Mouse (Mus musculus): Measurements from ENCODE around the gene Kcnj14. TPM values are rescaled to one million over a fixed set of nuclear protein-coding genes. Genes with fewer than 3 reads are reported as not detected.

Gene Kcnj14
- polyA plus RNA-seq, 1 experiment from 2014 or later: 0.95 TPM

GRCm38 (mm10) chr7:45801348-45801747 lies 23.2 kb downstream of the Kcnj14 start:
- Histone ChIP-seq H3K9ac (no peak overlapping the region), H3K9me3 (no peaks in the 10 kb centered on the region), H3K4me3 (replicated peaks) (no peak overlapping the region), H3K36me3 (replicated peaks) (peaks cover 39% of the 10 kb centered on the region), H3K4me2 (no peak overlapping the region), H3K27me3 (peaks cover 42% of the 10 kb centered on the region), H3K27ac (peak overlapping the region; percentile 42; the same call in 1 of the 2 replicates), H3K4me1 (peaks cover 28% of the 10 kb centered on the region)
- WGBS: 5% methylated on average over 12 of the region's 12 CpGs
- ATAC-seq (ENCODE audit: low FRiP score): peak; percentile 17; the same call in 1 of the 2 replicates

DNA sequence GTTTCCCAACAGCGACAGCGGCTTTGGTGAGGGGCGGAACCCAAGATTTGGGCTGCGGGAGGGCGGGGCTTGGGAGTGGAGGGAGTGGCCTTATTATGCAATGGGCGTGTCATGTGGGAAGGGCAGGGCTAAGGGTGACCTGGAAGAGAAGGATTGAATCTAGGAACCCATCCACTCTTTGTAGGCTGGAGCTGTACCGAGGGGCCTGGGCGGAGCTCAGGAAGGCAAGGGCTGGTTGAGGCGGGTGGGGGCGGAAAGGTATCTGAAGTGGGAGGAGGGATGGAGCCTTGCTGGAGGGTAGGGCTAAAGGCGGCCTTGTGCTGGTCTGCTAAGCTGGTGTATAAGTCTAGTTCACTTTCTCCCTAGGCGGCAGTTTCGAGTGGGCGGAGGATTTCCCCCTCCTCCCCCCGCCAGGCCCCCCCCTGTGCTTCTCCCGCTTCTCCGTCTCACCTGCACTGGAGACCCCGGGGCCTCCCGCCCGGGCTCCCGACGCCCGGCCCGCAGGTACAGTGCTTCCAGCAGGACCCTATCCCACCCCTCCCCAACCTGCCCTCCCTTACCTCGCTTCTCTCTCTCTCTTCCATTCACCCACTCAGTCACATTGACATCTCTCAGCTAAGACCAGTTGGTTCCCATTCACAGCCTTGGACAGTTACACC lies 23.9 kb downstream of the Kcnj14 start:
- Histone ChIP-seq H3K4me3 (replicated peaks) (no peak overlapping the region), H3K9me3 (no peaks in the 10 kb centered on the region), H3K36me3 (replicated peaks) (peaks cover 40% of the 10 kb centered on the region), H3K27me3 (peaks cover 48% of the 10 kb centered on the region), H3K4me1 (peaks cover 28% of the 10 kb centered on the region), H3K27ac (peak overlapping the region; percentile 42; the same call in 1 of the 2 replicates), H3K9ac (peak overlapping the region; percentile 17; the same call in 1 of the 2 replicates), H3K4me2 (no peak overlapping the region)
- ATAC-seq (ENCODE audit: low FRiP score): no peak
- WGBS: 19% methylated on average over 23 of the region's 25 CpGs

GRCm38 (mm10) chr7:45800001-45800400 lies 24.6 kb downstream of the Kcnj14 start:
- H3K4me2 ChIP-seq: no peak overlapping the region
- H3K27ac ChIP-seq: no peak overlapping the region
- peaks cover 28% of the 10 kb centered on the region for H3K4me1 ChIP-seq
- H3K9ac ChIP-seq: peak overlapping the region; percentile 17; the same call in 1 of the 2 replicates
- H3K4me3 ChIP-seq (replicated peaks): no peak overlapping the region
- H3K27me3 ChIP-seq: peaks cover 55% of the 10 kb centered on the region
- WGBS: 39% methylated on average over 7 of the region's 7 CpGs
- no peak for ATAC-seq (ENCODE audit: low FRiP score)
- H3K36me3 ChIP-seq (replicated peaks): peaks cover 47% of the 10 kb centered on the region
- H3K9me3 ChIP-seq: no peaks in the 10 kb centered on the region

GRCm38 (mm10) chr7:45798931-45799330 lies 25.7 kb downstream of the Kcnj14 start:
- H3K4me1 ChIP-seq: peaks cover 28% of the 10 kb centered on the region
- peaks cover 57% of the 10 kb centered on the region for H3K27me3 ChIP-seq
- H3K9me3 ChIP-seq: no peaks in the 10 kb centered on the region
- no peak overlapping the region for H3K4me2 ChIP-seq
- no peak overlapping the region for H3K27ac ChIP-seq
- H3K36me3 ChIP-seq (replicated peaks): peaks cover 58% of the 10 kb centered on the region
- H3K9ac ChIP-seq: no peak overlapping the region
- ATAC-seq (ENCODE audit: low FRiP score): no peak
- H3K4me3 ChIP-seq (replicated peaks): no peak overlapping the region
- WGBS: 51% methylated on average over 7 of the region's 7 CpGs

DNA sequence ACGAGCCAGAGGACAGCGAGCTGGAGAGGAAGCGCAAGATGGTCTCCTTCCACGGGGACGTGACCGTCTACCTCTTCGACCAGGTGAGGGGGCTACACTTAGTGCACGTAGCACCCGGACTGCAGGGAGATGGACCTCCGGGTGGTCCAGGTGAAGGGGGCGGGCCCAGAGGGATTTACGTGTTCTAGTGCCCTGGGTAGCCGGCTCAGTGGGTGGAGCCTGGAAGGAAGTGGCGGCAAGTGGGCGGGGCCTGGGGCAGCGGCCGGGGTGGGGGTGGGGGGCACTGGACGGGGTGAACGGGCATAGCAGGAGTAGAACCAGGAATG lies 26.1 kb downstream of the Kcnj14 start:
- H3K36me3 ChIP-seq (replicated peaks): peaks cover 58% of the 10 kb centered on the region
- WGBS: under 1% methylated on average over 19 of the region's 19 CpGs
- no peak for ATAC-seq (ENCODE audit: low FRiP score)

DNA sequence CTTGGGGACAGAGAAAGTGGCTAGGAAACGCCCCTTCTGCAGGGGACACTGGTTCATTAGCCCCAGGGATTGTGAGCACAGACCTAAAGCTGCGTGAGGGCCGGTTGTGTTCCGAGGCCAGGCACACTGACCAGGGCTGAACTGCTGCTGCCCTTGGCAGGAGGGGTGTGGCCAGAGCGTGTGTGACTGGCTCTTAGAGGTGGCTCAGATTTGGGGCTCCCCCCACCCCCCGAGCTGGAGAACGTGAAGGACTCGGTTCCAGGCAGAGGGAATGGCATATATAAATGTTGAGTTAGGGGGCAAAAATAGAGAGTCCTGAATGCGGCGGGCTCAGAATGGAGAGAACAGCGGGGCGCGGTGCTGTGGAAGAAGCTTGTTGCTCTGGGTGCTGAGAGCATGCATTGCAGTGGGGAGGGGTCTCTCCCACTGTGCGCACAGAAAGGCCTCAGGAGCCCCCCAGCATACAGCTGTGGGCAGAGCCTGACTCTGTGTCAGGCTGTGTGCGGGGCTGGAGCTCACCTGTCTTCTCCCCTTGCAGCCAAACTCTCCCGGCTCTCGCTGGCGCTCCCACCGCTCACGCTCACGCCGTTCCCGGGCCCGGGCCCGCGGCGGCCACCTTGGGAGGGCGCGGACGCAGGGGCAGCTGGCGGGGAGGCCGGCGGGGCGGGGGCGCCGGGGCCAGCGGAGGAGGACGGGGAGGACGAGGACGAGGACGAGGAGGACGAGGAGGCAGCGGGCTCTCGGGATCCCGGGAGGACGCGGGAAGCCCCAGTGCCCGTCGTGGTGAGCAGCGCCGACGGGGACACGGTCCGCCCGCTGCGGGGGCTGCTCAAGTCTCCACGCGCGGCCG lies 26.7 kb downstream of the Kcnj14 start:
- peak overlapping the region; percentile 40 for H3K4me3 ChIP-seq (replicated peaks)
- H3K4me2 ChIP-seq: peak overlapping the region; percentile 68
- H3K4me1 ChIP-seq: peaks cover 28% of the 10 kb centered on the region
- no peak for ATAC-seq (ENCODE audit: low FRiP score)
- WGBS: 1% methylated on average over 60 of the region's 60 CpGs
- H3K27ac ChIP-seq: no peak overlapping the region
- peaks cover 59% of the 10 kb centered on the region for H3K36me3 ChIP-seq (replicated peaks)
- H3K9me3 ChIP-seq: no peaks in the 10 kb centered on the region
- peak overlapping the region; percentile 67 for H3K9ac ChIP-seq
- peaks cover 57% of the 10 kb centered on the region for H3K27me3 ChIP-seq

More for the DNA sequence above, 26.1 kb downstream of the Kcnj14 start:
- Histone ChIP-seq H3K4me3 (replicated peaks) (peak overlapping the region; percentile 40), H3K27me3 (peaks cover 57% of the 10 kb centered on the region), H3K4me2 (peak overlapping the region; percentile 68), H3K9me3 (no peaks in the 10 kb centered on the region), H3K4me1 (peaks cover 28% of the 10 kb centered on the region), H3K27ac (no peak overlapping the region), H3K9ac (peak overlapping the region; percentile 67)

- peaks cover 28% of the 10 kb centered on the region for H3K4me1 ChIP-seq
- H3K9me3 ChIP-seq: no peaks in the 10 kb centered on the region
- no peak overlapping the region for H3K4me2 ChIP-seq
- H3K36me3 ChIP-seq (replicated peaks): peaks cover 59% of the 10 kb centered on the region
- ATAC-seq (ENCODE audit: low FRiP score): no peak
- peaks cover 57% of the 10 kb centered on the region for H3K27me3 ChIP-seq
- H3K27ac ChIP-seq: no peak overlapping the region
- H3K4me3 ChIP-seq (replicated peaks): no peak overlapping the region
- peak overlapping the region; percentile 22; the same call in 1 of the 2 replicates for H3K9ac ChIP-seq
- 33% methylated on average over 6 of the region's 6 CpGs for WGBS
Observed at GRCm38 (mm10) chr7:45796950-45797349, 27.6 kb downstream of the Kcnj14 start.

DNA sequence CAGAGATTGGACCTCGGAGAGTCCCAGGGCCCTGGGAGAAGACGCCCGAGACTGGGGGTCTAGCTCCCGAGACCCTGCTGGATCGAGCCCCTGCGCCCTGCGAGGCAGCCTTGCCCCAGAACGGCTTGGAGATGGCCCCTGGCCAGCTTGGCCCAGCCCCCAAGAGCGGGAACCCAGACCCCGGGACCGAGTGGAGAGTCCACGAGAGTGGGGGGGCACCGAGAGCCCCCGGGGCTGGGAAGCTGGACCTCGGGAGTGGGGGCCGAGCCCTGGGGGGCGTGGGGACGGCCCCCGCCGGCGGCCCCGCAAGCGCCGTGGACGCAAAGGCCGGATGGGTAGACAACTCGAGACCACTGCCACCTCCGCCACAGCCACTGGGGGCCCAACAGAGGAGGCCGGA lies 29.6 kb downstream of the Kcnj14 start:
- 93% methylated on average over 29 of the region's 29 CpGs for WGBS
- no peak overlapping the region for H3K4me2 ChIP-seq
- H3K27ac ChIP-seq: no peak overlapping the region
- no peak overlapping the region for H3K9ac ChIP-seq
- peaks cover 68% of the 10 kb centered on the region for H3K36me3 ChIP-seq (replicated peaks)
- peaks cover 50% of the 10 kb centered on the region for H3K27me3 ChIP-seq
- H3K4me1 ChIP-seq: peaks cover 20% of the 10 kb centered on the region
- no peak for ATAC-seq (ENCODE audit: low FRiP score)
- H3K4me3 ChIP-seq (replicated peaks): no peak overlapping the region
- H3K9me3 ChIP-seq: no peaks in the 10 kb centered on the region

GRCm38 (mm10) chr7:45793969-45794585 lies 30.5 kb downstream of the Kcnj14 start:
- no peak overlapping the region for H3K4me2 ChIP-seq
- H3K4me1 ChIP-seq: peaks cover 20% of the 10 kb centered on the region
- 88% methylated on average over 42 of the region's 44 CpGs for WGBS
- H3K4me3 ChIP-seq (replicated peaks): no peak overlapping the region
- no peak overlapping the region for H3K27ac ChIP-seq
- no peak for ATAC-seq (ENCODE audit: low FRiP score)
- peaks cover 75% of the 10 kb centered on the region for H3K36me3 ChIP-seq (replicated peaks)
- peaks cover 42% of the 10 kb centered on the region for H3K27me3 ChIP-seq
- H3K9ac ChIP-seq: no peak overlapping the region
- no peaks in the 10 kb centered on the region for H3K9me3 ChIP-seq

- Histone ChIP-seq H3K36me3 (replicated peaks) (peaks cover 83% of the 10 kb centered on the region), H3K27me3 (peaks cover 34% of the 10 kb centered on the region)
- WGBS: 91% methylated on average over 24 of the region's 24 CpGs
Observed at GRCm38 (mm10) chr7:45793240-45793639, 31.3 kb downstream of the Kcnj14 start.

GRCm38 (mm10) chr7:45791756-45792490 lies 32.7 kb downstream of the Kcnj14 start:
- no peak for ATAC-seq (ENCODE audit: low FRiP score)
- H3K9me3 ChIP-seq: no peaks in the 10 kb centered on the region
- H3K4me3 ChIP-seq (replicated peaks): no peak overlapping the region
- H3K27me3 ChIP-seq: peaks cover 20% of the 10 kb centered on the region
- H3K9ac ChIP-seq: no peak overlapping the region
- H3K36me3 ChIP-seq (replicated peaks): peaks cover 94% of the 10 kb centered on the region
- no peak overlapping the region for H3K27ac ChIP-seq
- 80% methylated on average over 17 of the region's 17 CpGs for WGBS
- no peak overlapping the region for H3K4me2 ChIP-seq
- peaks cover 12% of the 10 kb centered on the region for H3K4me1 ChIP-seq

More at GRCm38 (mm10) chr7:45793240-45793639, 31.3 kb downstream of the Kcnj14 start:
- H3K9me3 ChIP-seq: no peaks in the 10 kb centered on the region
- ATAC-seq (ENCODE audit: low FRiP score): no peak
- H3K27ac ChIP-seq: no peak overlapping the region
- H3K4me2 ChIP-seq: no peak overlapping the region
- peaks cover 15% of the 10 kb centered on the region for H3K4me1 ChIP-seq
- no peak overlapping the region for H3K9ac ChIP-seq
- H3K4me3 ChIP-seq (replicated peaks): no peak overlapping the region

DNA sequence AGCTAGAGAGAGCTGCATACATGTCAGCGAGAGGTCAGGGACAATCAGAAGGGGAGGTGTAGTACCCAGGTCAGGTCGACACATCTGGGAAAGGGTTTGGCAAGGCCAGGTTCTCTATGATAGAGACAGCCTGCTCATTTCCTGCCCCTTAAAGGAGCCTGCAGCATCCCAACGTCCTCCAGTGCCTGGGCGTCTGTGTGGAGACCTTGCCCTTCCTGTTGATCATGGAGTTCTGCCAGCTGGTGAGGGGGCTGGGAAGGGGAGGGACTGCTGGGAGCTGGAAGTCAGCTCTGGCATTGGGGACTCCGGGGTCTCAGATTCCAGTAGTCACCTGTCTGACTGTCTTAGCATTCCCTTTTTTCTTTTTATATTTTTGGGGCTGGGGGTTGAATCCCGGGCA lies 33.9 kb downstream of the Kcnj14 start:
- H3K27me3 ChIP-seq: peaks cover 9% of the 10 kb centered on the region

More for the DNA sequence above, 33.9 kb downstream of the Kcnj14 start:
- H3K4me2 ChIP-seq: no peak overlapping the region
- H3K4me1 ChIP-seq: peaks cover 20% of the 10 kb centered on the region
- H3K36me3 ChIP-seq (replicated peaks): peaks cover 86% of the 10 kb centered on the region
- no peak overlapping the region for H3K4me3 ChIP-seq (replicated peaks)
- 80% methylated on average over 6 of the region's 6 CpGs for WGBS
- no peak overlapping the region for H3K27ac ChIP-seq
- ATAC-seq (ENCODE audit: low FRiP score): no peak
- H3K9me3 ChIP-seq: no peaks in the 10 kb centered on the region
- no peak overlapping the region for H3K9ac ChIP-seq
